Mouse (Mus musculus) spleen, adult 2 months (tissue): ENCODE measurements at regions not wholly inside any gene's neighbourhood (a gene's known extent, or its start where the extent isn't known, plus 50 kb on each side); places are given as distances from the start of the nearest gene placed in this dataset.

Source experiments
- DNase-seq, 2 experiments: peaks; one replicate each; pipeline versions ENCODE4 v3.0.0 to v3.0.0-alpha.2; 2012 to 2021; ENCODE audit warnings: low spot score in 2 of 2, low read depth in 1 of 2
- H3K27ac ChIP-seq: fragments of 200-500 bp; 2 replicates; pipeline ENCODE4 v1.5.1; 2012; ENCODE audit warnings: low read length, inconsistent platforms; ENCODE audit not compliant: insufficient read depth
- H3K27me3 ChIP-seq: fragments of 200-500 bp; 2 replicates; pipeline ENCODE4 v1.6.1; 2012; ENCODE audit warnings: mild to moderate bottlenecking, moderate library complexity, low read length, inconsistent platforms; ENCODE audit not compliant: control insufficient read depth, insufficient read depth
- H3K36me3 ChIP-seq: fragments of 200-500 bp; 2 replicates; pipeline ENCODE4 v1.6.1; 2012; ENCODE audit warnings: mild to moderate bottlenecking, low read length, inconsistent platforms; ENCODE audit not compliant: control insufficient read depth, insufficient read depth
- H3K4me1 ChIP-seq: fragments of 200-500 bp; 2 replicates; pipeline ENCODE4 v1.6.1; 2011; ENCODE audit warnings: inconsistent platforms; ENCODE audit not compliant: control insufficient read depth, insufficient read depth, insufficient read length
- H3K4me3 ChIP-seq: fragments of 200-500 bp; 2 replicates; pipeline ENCODE4 v1.5.1; 2011; ENCODE audit warnings: mild to moderate bottlenecking, inconsistent platforms; ENCODE audit not compliant: insufficient read depth, insufficient read length; ENCODE audit errors: extremely low read depth
- CTCF ChIP-seq: fragments of 200-500 bp; IDR thresholded peaks from 2 replicates; pipeline ENCODE4 v1.5.1; 2011; ENCODE audit warnings: mild to moderate bottlenecking, inconsistent platforms; ENCODE audit not compliant: insufficient read depth, insufficient read length, insufficient replicate concordance; ENCODE audit errors: extremely low read depth
- POLR2A ChIP-seq: fragments of 200-500 bp; IDR thresholded peaks from 2 replicates; pipeline ENCODE4 v1.6.1; 2011; ENCODE audit warnings: low read depth, low read length, inconsistent platforms
- WGBS: fragments of 180-500 bp; shearing (Covaris S2); methylation state at CpG from one replicate; pipeline ENCODE4 v1.1.7; 2018; 5-methylcytosine and 5-hydroxymethylcytosine counted together

DNA sequence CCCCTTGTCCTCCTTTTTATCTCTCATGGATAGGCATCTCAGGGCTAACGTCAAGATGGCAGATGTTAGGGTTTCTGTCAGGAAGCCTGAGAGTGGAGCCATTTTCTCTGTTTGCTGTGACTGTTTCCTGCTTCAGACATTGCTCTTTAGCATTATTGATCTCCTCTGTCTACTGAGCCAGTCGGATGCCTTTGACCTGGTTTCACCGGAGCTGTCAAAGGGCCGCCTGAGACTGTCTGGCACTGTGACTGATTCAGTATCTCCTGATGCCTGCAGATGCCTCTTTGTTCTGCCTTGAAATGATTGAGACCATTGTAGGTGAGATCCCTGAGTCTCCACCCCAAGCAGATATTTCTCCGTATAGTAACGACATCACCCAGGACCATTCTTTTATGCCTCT, 239.5 kb upstream of the Ubash3b start:
- no peak overlapping the region for H3K4me3 ChIP-seq

GRCm38 (mm10) chr9:41395471-41395870, 234.0 kb upstream of the Ubash3b start:
- Histone ChIP-seq H3K27me3 (no peaks in the 10 kb centered on the region), H3K4me1 (no peaks in the 10 kb centered on the region), H3K36me3 (no peaks in the 10 kb centered on the region), H3K4me3 (no peak overlapping the region), H3K27ac (no peak overlapping the region)
- DNase-seq: no peak
- TF ChIP-seq CTCF: no peak
- TF ChIP-seq POLR2A: no peak
- 68% methylated on average over 4 of the region's 4 CpGs for WGBS

More for the DNA sequence above, 239.5 kb upstream of the Ubash3b start:
- WGBS: 91% methylated on average over 6 of the region's 6 CpGs
- TF ChIP-seq POLR2A (no peak), CTCF (no peak)
- Histone ChIP-seq H3K36me3 (no peaks in the 10 kb centered on the region), H3K4me1 (no peaks in the 10 kb centered on the region), H3K27ac (no peak overlapping the region), H3K27me3 (no peaks in the 10 kb centered on the region)
- no peak for DNase-seq

- Histone ChIP-seq H3K27me3 (no peaks in the 10 kb centered on the region), H3K4me3 (no peak overlapping the region), H3K4me1 (no peaks in the 10 kb centered on the region), H3K36me3 (no peaks in the 10 kb centered on the region), H3K27ac (no peak overlapping the region)
- TF ChIP-seq POLR2A: no peak
- no peak for DNase-seq
- WGBS: 68% methylated on average over 6 of the region's 6 CpGs
Measured at GRCm38 (mm10) chr9:41391591-41392320, 230.3 kb upstream of the Ubash3b start.

DNA sequence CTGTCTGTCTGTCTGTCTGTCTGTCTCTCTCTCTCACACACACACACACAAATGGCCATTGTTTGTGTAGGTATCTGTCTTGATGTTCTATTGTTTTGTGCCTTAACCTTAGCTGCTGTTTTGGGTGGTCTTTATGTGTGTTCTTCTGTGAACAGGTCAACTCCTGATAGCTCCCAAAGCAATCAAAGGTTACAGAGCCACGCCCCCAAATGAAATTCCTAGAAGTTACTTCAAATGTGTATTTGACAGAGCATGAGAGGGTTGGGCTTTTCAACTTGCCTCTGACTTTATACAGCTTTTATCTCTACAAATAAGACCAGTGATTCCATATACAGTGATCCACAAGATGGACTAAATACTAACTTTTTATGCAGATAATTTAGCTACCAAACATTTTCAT, 217.8 kb upstream of the Ubash3b start:
- WGBS: 70% methylated on average over 1 of the region's 1 CpGs
- H3K4me1 ChIP-seq: no peaks in the 10 kb centered on the region
- no peaks in the 10 kb centered on the region for H3K36me3 ChIP-seq
- H3K27ac ChIP-seq: no peak overlapping the region
- no peak for DNase-seq
- no peak overlapping the region for H3K4me3 ChIP-seq
- H3K27me3 ChIP-seq: no peaks in the 10 kb centered on the region
- TF ChIP-seq POLR2A (no peak), CTCF (no peak)

GRCm38 (mm10) chr9:41378627-41379231, 217.2 kb upstream of the Ubash3b start:
- DNase-seq: no peak
- H3K27me3 ChIP-seq: no peaks in the 10 kb centered on the region
- WGBS: 90% methylated on average over 10 of the region's 10 CpGs
- TF ChIP-seq CTCF: no peak
- TF ChIP-seq POLR2A: no peak
- H3K4me3 ChIP-seq: no peak overlapping the region
- no peak overlapping the region for H3K27ac ChIP-seq
- no peaks in the 10 kb centered on the region for H3K4me1 ChIP-seq
- H3K36me3 ChIP-seq: no peaks in the 10 kb centered on the region

GRCm38 (mm10) chr9:41377701-41378626, 216.5 kb upstream of the Ubash3b start:
- TF ChIP-seq POLR2A (no peak), CTCF (no peak)
- H3K27ac ChIP-seq: no peak overlapping the region
- no peak overlapping the region for H3K4me3 ChIP-seq
- DNase-seq: no peak
- no peaks in the 10 kb centered on the region for H3K36me3 ChIP-seq
- WGBS: 82% methylated on average over 18 of the region's 18 CpGs
- H3K27me3 ChIP-seq: no peaks in the 10 kb centered on the region
- no peaks in the 10 kb centered on the region for H3K4me1 ChIP-seq
